Mouse (Mus musculus) MEL (cell line): ENCODE results near the gene Dhx15.

Experiments used
- CTCF ChIP-seq, 3 experiments: IDR thresholded peaks in 2 of 3; conservative IDR thresholded peaks in 1 of 3; 2 replicates each; pipeline ENCODE4 v1.5.1; 2011 to 2012; ENCODE audit warnings: low read length in 3 of 3, low read depth in 2 of 3, mild to moderate bottlenecking in 2 of 3, improper control_type of control experiment in 1 of 3, inconsistent platforms in 1 of 3, mixed read lengths in 1 of 3, moderate library complexity in 1 of 3; ENCODE audit not compliant: control insufficient read depth in 1 of 3, insufficient read depth in 1 of 3, poor library complexity in 1 of 3, severe bottlenecking in 1 of 3
- ELF1 ChIP-seq: IDR thresholded peaks from 2 replicates; pipeline ENCODE4 v1.6.1; 2014; ENCODE audit warnings: low read depth, mild to moderate bottlenecking, inconsistent platforms, low read length, improper control_type of control experiment, moderate library complexity
- EP300 ChIP-seq, 2 experiments: IDR thresholded peaks; 2 replicates each; pipeline ENCODE4 v1.6.1; 2011; ENCODE audit warnings: improper control_type of control experiment in 2 of 2, low read length in 2 of 2, low read depth in 1 of 2, mild to moderate bottlenecking in 1 of 2
- ETS1 ChIP-seq: IDR thresholded peaks from 2 replicates; pipeline ENCODE4 v1.6.1; 2012; ENCODE audit warnings: low read depth, mild to moderate bottlenecking, inconsistent platforms, low read length, improper control_type of control experiment, moderate library complexity
- GATA1 ChIP-seq: IDR thresholded peaks from 2 replicates; pipeline ENCODE4 v1.6.1; 2011; ENCODE audit warnings: low read depth, low read length, improper control_type of control experiment
- HCFC1 ChIP-seq: IDR thresholded peaks from 2 replicates; pipeline ENCODE4 v1.6.1; 2012; ENCODE audit warnings: low read depth, mild to moderate bottlenecking, inconsistent platforms, low read length, improper control_type of control experiment, moderate library complexity
- MAFK ChIP-seq: IDR thresholded peaks from 2 replicates; pipeline ENCODE4 v1.6.1; 2011; ENCODE audit warnings: low read depth, mild to moderate bottlenecking, low read length, improper control_type of control experiment, borderline replicate concordance
- MXI1 ChIP-seq: IDR thresholded peaks from 2 replicates; pipeline ENCODE4 v1.6.1; 2011; ENCODE audit warnings: mild to moderate bottlenecking, low read depth, low read length, improper control_type of control experiment
- MYB ChIP-seq: IDR thresholded peaks from 2 replicates; pipeline ENCODE4 v1.6.1; 2011; ENCODE audit warnings: mild to moderate bottlenecking, low read depth, low read length, improper control_type of control experiment
- NRF1 ChIP-seq: IDR thresholded peaks from 2 replicates; pipeline ENCODE4 v1.6.1; 2014; ENCODE audit warnings: low read depth, mild to moderate bottlenecking, inconsistent platforms, low read length, improper control_type of control experiment, moderate library complexity; ENCODE audit not compliant: poor library complexity, insufficient read depth, severe bottlenecking
- POLR2A ChIP-seq, 2 experiments: IDR thresholded peaks; 2 replicates each; pipeline ENCODE4 v1.6.1; 2011 to 2012; ENCODE audit warnings: low read length in 2 of 2, mild to moderate bottlenecking in 2 of 2, control low read depth in 1 of 2, improper control_type of control experiment in 1 of 2, low read depth in 1 of 2, moderate library complexity in 1 of 2; ENCODE audit not compliant: control insufficient read depth in 1 of 2, insufficient read depth in 1 of 2, poor library complexity in 1 of 2
- POLR2AphosphoS5 ChIP-seq: IDR thresholded peaks from 2 replicates; pipeline ENCODE4 v1.6.1; 2012; ENCODE audit warnings: low read depth, borderline replicate concordance, mild to moderate bottlenecking, inconsistent platforms, low read length, moderate library complexity, mixed read lengths
- ZC3H11A ChIP-seq: IDR thresholded peaks from 2 replicates; pipeline ENCODE4 v1.6.1; 2012; ENCODE audit warnings: low read depth, mild to moderate bottlenecking, inconsistent platforms, low read length, improper control_type of control experiment
- ZKSCAN1 ChIP-seq: IDR thresholded peaks from 2 replicates; pipeline ENCODE4 v1.6.1; 2012; ENCODE audit warnings: low read depth, mild to moderate bottlenecking, inconsistent platforms, low read length, improper control_type of control experiment, moderate library complexity

GRCm38 (mm10) chr5:52115821-52116317 lies 74.4 kb downstream of the Dhx15 start:
- no peak for TF ChIP-seq ZKSCAN1
- TF ChIP-seq GATA1, result no peak
- TF ChIP-seq HCFC1, result no peak
- no peak for TF ChIP-seq EP300 (IDR thresholded peaks at IDR 0.05; ENCODE audit: low read depth in 1 of 2, low read length in 2 of 2)
- no peak for TF ChIP-seq POLR2AphosphoS5
- no peak for TF ChIP-seq CTCF (IDR thresholded peaks at IDR 0.05 in 2 of 3, conservative IDR thresholded peaks at IDR 0.05 in 1 of 3; ENCODE audit: control insufficient read depth in 1 of 3, insufficient read depth in 1 of 3, low read depth in 2 of 3, low read length in 3 of 3, poor library complexity in 1 of 3, severe bottlenecking in 1 of 3)
- no peak for TF ChIP-seq POLR2A (IDR thresholded peaks at IDR 0.05; ENCODE audit: control insufficient read depth in 1 of 2, insufficient read depth in 1 of 2, low read depth in 1 of 2, low read length in 2 of 2, poor library complexity in 1 of 2)
- no peak for TF ChIP-seq ZC3H11A
- no peak for TF ChIP-seq MYB
- no peak for TF ChIP-seq ETS1
- TF ChIP-seq NRF1, result no peak
- no peak for TF ChIP-seq MAFK
- no peak for TF ChIP-seq ELF1
- TF ChIP-seq MXI1, result no peak
